Mouse (Mus musculus): ENCODE results near the gene Gjc2.

DNA sequence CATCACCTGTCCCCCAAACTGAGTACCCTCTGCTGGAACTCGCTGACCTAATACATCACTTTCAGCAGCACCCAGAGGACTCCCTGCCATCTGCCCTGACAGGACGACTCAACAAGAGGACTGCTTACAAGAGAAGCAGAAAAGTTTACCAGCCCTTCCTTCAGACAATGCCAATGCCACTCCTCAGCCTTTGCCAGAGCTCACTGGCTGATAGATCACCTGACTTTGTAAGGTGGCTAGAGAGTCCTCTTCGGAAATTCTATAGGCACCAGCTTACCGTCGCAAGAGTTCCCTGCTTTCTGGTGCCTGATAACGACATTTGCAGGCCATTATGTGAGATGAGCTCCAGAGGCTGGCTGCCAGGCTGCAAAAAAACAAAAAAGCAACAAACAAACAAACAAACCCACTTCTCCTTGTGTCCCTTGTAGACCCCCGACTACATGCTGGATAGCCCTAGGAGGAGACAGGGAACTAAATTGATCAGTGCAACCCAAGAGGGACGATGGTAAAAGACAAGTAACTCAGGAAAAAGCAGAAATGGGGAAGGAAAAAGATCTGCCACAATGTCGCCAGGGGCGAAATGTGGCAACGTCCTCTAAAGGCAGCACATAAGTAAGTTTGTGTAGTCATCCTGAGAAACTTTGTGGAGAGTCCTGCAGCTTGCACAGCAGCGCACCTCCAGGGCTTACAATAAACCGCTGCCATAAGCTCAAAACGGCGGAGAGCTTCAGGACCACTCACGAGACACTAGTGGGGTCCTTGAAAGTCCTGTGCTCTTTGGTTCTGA, 18.4 kb upstream of the Gjc2 start:
- no peak for TF ChIP-seq TAL1 (IDR thresholded peaks at IDR 0.05; ENCODE audit: low read length)
- no peak for TF ChIP-seq GATA1 (IDR thresholded peaks at IDR 0.05; ENCODE audit: low read length)
